Mouse (Mus musculus) forebrain, embryonic 15.5 days (tissue): ENCODE results near the gene Fgfr2. TPM values are rescaled to one million over a fixed set of nuclear protein-coding genes. Genes with fewer than 3 reads are reported as not detected.

Experiments
- ATAC-seq: fragments of 200-750 bp; cut with Nextera tagmentation; replicated peaks from 2 replicates; pipeline ENCODE4 v1.8.0; 2017; ENCODE audit warnings: mild to moderate bottlenecking, moderate TSS enrichment, moderate library complexity
- H3K27ac ChIP-seq: fragments of 300-500 bp; sonication (generic); replicated peaks from 2 replicates; pipeline ENCODE4 v1.5.1; 2015; ENCODE audit warnings: mild to moderate bottlenecking, inconsistent platforms
- H3K27me3 ChIP-seq: fragments of 300-500 bp; sonication (generic); 2 replicates; pipeline ENCODE4 v1.6.1; 2015; ENCODE audit warnings: inconsistent platforms
- H3K36me3 ChIP-seq: fragments of 300-500 bp; sonication (generic); 2 replicates; pipeline ENCODE4 v1.6.1; 2015; ENCODE audit warnings: mild to moderate bottlenecking, inconsistent platforms
- H3K4me1 ChIP-seq: fragments of 300-500 bp; sonication (generic); 2 replicates; pipeline ENCODE4 v1.6.1; 2015; ENCODE audit warnings: inconsistent platforms
- H3K4me2 ChIP-seq: fragments of 300-500 bp; sonication (generic); replicated peaks from 2 replicates; pipeline ENCODE4 v1.6.1; 2015; ENCODE audit warnings: mild to moderate bottlenecking, inconsistent platforms
- H3K4me3 ChIP-seq: fragments of 300-500 bp; sonication (generic); 2 replicates; pipeline ENCODE4 v1.5.1; 2015; ENCODE audit warnings: mild to moderate bottlenecking, inconsistent platforms
- H3K9ac ChIP-seq: fragments of 300-500 bp; sonication (generic); replicated peaks from 2 replicates; pipeline ENCODE4 v1.6.1; 2015; ENCODE audit warnings: mild to moderate bottlenecking, inconsistent platforms
- H3K9me3 ChIP-seq: fragments of 300-500 bp; sonication (generic); 2 replicates; pipeline ENCODE4 v1.6.1; 2016; ENCODE audit warnings: inconsistent platforms
- WGBS: fragments of 180-500 bp; shearing (Covaris S2); methylation state at CpG from one replicate; pipeline ENCODE4 v1.1.7; 2015; ENCODE audit warnings: mixed read lengths; 5-methylcytosine and 5-hydroxymethylcytosine counted together
- polyA plus RNA-seq: library from polyadenylated mRNA; unstranded; fragments of >200 nt; fragmentation: Nextera tagmentation; extraction: Ambion mirVana; gene quantifications from 2 replicates; pipeline ENCODE4 v1.2.1, GENCODE M21; 2015

The Fgfr2 gene
- polyA plus RNA-seq, 1 experiment from 2014 or later, result 48.1 TPM

DNA sequence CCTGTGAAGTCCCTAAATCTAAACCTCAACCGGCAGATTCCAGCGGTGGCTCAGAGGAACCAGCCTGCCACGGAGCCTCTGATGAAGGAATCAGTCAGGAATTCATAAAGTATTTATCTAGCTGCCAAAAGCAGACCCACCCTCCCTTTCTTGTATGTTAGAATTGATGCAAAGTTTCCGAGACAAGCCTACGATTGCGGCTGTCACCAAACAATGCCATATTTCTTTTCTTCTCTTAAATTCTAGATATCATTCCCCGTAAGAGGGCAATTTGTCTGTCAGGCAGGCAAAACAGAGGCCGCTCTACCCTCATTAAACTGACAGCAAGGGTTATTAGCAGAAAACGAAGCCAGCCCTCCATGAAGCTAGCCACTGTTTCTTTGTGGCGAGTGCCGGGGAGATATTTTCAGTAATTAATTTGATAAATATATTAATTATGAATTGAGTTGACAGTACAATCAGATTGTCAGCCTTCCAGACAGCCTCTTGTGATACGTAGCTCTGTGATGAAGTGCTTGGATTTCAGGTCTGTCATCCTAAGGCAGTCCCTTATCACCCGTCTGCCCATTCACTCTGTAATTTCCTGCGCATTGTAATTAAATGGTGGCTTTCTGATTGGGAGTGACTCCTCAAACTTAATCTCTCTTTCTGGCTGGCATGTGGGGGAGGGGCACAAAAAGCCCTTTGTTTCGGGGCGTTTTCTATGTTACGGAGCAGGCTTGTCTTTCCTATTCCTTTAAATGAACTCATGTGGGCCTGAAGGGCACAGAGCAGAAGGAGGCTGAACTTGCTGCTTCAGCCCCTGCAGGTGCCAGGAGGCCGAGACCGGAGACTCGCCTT is 1276.9 kb downstream of the Fgfr2 start:
- Histone ChIP-seq H3K27ac (no peak overlapping the region), H3K4me3 (no peak overlapping the region), H3K27me3 (peaks cover 17% of the 10 kb centered on the region), H3K9ac (no peak overlapping the region), H3K4me1 (peaks cover 13% of the 10 kb centered on the region), H3K4me2 (no peak overlapping the region), H3K9me3 (no peaks in the 10 kb centered on the region), H3K36me3 (no peaks in the 10 kb centered on the region)
- ATAC-seq, result peak; percentile 57; the same call in 1 of the 2 replicates
- WGBS, result 30% methylated on average over 20 of the region's 20 CpGs

DNA sequence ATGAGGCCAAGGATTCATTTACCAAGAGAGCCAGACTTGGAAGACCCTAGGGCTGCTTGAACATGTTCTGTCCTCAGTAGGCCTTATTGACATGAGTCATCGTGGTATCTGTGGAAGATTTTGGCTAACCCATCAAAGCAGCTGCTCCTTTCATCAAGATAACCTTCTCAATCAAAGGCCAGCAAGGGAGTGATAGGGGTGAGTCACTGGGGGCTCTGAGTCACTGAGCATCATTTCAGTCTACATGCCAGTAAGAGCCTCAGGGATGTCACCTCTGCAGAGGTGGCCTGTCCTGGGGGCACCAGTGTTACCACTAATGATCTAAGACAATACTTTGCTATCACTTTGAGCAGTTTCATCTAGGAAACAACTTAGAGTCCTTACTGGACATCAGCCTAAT is 1292.9 kb downstream of the Fgfr2 start:
- Histone ChIP-seq H3K4me1 (no peaks in the 10 kb centered on the region), H3K36me3 (no peaks in the 10 kb centered on the region), H3K27ac (no peak overlapping the region), H3K9me3 (no peaks in the 10 kb centered on the region), H3K4me2 (no peak overlapping the region), H3K9ac (no peak overlapping the region), H3K4me3 (no peak overlapping the region), H3K27me3 (no peaks in the 10 kb centered on the region; the same call in 1 of the 2 replicates)
- ATAC-seq, result no peak
- WGBS, result 87% methylated on average over 1 of the region's 1 CpGs

DNA sequence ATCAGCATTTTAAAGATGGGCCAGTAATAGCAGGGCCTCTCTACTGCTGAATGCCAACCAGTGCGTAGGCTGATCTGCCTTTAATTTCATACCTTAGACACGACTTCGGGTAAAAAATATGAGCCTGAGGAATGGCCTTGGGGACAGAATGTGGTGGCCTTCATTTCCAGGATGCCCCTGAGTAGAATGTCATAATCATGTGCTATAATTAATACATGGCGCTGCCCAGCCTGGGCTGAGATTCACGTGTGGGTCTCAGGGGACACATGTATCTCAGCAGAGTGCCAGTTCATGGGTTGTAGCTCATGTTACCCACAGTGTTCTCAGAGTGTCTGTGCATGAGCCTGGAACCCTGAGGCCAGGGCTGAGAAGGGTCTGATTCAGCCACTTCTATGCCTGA is 1296.3 kb downstream of the Fgfr2 start:
- Histone ChIP-seq H3K4me3 (no peak overlapping the region), H3K27ac (no peak overlapping the region), H3K36me3 (no peaks in the 10 kb centered on the region), H3K4me1 (no peaks in the 10 kb centered on the region), H3K9me3 (no peaks in the 10 kb centered on the region), H3K4me2 (no peak overlapping the region), H3K9ac (no peak overlapping the region), H3K27me3 (no peaks in the 10 kb centered on the region; the same call in 1 of the 2 replicates)
- whole genome bisulfite sequencing, result 89% methylated on average over 5 of the region's 5 CpGs
- no peak for ATAC-seq

DNA sequence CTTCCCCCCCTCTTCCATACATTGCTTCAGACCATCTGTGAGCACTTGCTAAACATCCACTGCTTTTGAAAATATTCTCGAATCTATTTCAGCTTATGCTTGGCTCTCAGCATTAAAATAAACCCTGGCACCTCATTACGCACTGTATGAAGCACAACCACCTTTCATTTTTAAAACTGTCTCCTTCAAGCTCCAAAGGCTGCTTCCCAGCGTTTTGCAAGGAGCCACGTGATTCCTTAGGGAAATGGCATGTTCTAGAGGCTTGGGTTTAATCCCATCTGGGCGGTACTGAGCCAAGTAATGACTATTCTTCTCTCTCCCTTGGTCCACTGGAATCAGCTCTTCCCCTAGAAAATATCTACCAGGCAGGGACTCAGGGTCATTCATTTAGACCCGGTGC is 1305.2 kb downstream of the Fgfr2 start:
- ATAC-seq, result no peak
- no peak overlapping the region for H3K4me3 ChIP-seq
- no peaks in the 10 kb centered on the region for H3K36me3 ChIP-seq
- no peak overlapping the region for H3K4me2 ChIP-seq
- no peak overlapping the region for H3K27ac ChIP-seq
- no peaks in the 10 kb centered on the region for H3K9me3 ChIP-seq
- WGBS, result 69% methylated on average over 6 of the region's 6 CpGs
- 0 out of 2 replicates have a peak, but pooled peaks cover 4% of the 10 kb centered on the region for H3K4me1 ChIP-seq
- no peak overlapping the region for H3K9ac ChIP-seq
- H3K27me3 ChIP-seq, result peaks cover 19% of the 10 kb centered on the region; the same call in 1 of the 2 replicates

DNA sequence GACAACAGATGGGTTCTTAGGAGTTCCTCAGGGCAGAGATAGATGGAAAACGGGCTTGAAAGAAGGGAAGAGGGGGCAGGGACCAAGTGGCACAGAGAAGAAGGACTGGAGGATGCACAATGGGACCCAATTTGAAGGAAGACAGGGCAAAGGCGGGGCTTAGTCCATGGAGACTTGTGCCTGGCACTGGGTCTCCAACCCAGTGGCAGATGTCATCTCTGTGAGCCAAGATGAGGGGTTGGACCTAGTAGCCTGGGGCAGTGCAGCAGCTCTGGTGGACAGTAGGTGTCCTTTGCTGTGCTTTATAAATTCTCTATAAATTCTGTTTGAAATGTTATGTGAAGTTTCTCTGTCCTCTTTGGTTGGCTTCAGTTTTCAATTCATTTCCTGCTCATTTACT is 1306.5 kb downstream of the Fgfr2 start:
- H3K9me3 ChIP-seq, result no peaks in the 10 kb centered on the region
- no peak overlapping the region for H3K27ac ChIP-seq
- 69% methylated on average over 2 of the region's 2 CpGs for WGBS
- H3K4me2 ChIP-seq, result no peak overlapping the region
- no peak overlapping the region for H3K4me3 ChIP-seq
- H3K36me3 ChIP-seq, result no peaks in the 10 kb centered on the region
- no peak overlapping the region for H3K9ac ChIP-seq
- no peak for ATAC-seq
- H3K27me3 ChIP-seq, result peaks cover 19% of the 10 kb centered on the region; the same call in 1 of the 2 replicates
- 0 out of 2 replicates have a peak, but pooled peaks cover 4% of the 10 kb centered on the region for H3K4me1 ChIP-seq

DNA sequence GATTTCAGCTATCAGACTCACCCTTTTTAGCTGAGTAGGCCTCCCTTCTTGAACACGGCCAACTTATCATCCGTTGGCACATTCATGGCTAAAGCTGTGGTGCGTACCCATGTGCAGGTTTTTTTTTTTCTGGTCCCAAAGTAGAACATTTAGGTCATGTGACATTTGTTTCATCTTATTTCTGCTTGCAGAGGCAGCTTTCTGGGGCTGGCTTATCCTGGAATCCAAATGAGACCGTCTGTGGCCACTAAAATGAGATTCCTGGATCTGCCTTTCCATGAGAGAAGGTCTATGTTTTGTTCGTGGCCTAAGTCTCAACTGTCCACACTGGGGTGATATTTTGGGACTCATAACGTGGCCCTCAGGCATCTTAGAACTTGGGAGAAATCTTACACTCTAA is 1311.0 kb downstream of the Fgfr2 start:
- no peak overlapping the region for H3K4me3 ChIP-seq
- H3K9ac ChIP-seq, result no peak overlapping the region
- 90% methylated on average over 6 of the region's 6 CpGs for WGBS
- peaks cover 47% of the 10 kb centered on the region for H3K27me3 ChIP-seq
- no peaks in the 10 kb centered on the region for H3K36me3 ChIP-seq
- no peak overlapping the region for H3K27ac ChIP-seq
- H3K9me3 ChIP-seq, result no peaks in the 10 kb centered on the region
- ATAC-seq, result no peak
- H3K4me2 ChIP-seq, result no peak overlapping the region
- H3K4me1 ChIP-seq, result no peaks in the 10 kb centered on the region

DNA sequence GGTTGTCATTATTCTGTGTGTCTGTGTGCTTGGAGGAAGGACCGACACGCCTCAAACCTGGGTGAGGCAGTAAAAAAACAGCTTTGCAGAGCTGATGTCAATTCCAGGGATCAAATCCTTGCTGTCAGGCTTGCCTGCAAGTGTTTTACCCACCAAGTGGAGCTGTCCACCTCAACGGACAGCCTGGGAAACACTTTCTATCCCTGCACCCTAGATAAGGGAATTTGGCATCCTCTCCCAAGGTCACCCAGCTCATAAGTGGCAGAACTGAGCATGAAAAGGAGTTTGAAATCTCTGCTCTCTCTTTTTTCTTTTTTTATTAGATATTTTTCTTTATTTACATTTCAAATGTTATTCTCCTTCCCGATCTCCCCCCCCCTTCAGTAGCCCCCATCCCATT is 1312.2 kb downstream of the Fgfr2 start:
- H3K36me3 ChIP-seq, result no peaks in the 10 kb centered on the region
- WGBS, result 78% methylated on average over 4 of the region's 4 CpGs
- no peaks in the 10 kb centered on the region for H3K9me3 ChIP-seq
- no peak overlapping the region for H3K9ac ChIP-seq
- peaks cover 51% of the 10 kb centered on the region for H3K27me3 ChIP-seq
- no peak for ATAC-seq
- H3K27ac ChIP-seq, result no peak overlapping the region
- no peak overlapping the region for H3K4me3 ChIP-seq
- no peak overlapping the region for H3K4me2 ChIP-seq
- H3K4me1 ChIP-seq, result no peaks in the 10 kb centered on the region

DNA sequence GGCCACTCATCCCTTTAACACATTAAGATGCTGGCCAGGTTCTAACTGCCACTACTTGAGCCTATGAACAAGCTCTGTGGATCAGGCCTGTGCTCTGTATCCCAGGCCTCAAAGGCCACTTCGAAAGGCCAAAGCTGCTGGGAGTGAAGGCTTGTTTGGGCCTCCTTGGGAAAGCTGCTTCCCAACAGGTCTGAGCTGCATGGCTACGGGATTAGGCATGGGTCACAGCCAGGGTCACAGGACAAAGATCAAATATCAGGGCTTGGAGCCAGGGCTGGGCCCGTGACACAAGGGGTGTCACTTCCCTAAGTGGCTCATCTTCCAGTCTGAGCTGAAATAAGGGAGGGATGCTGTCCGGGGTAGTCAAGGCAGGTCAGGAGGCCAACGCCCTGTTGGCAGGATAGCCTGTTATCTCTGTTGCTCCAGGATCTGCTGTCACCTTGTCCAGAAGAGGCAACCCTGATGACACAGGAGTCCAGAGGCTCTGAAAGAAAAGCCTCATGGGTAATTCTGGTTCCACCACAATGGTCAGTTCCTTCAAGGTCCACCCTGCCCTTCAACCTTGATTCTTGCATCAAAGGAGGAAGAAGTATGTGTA is 1313.5 kb downstream of the Fgfr2 start:
- no peak overlapping the region for H3K4me3 ChIP-seq
- peaks cover 59% of the 10 kb centered on the region for H3K27me3 ChIP-seq
- no peak overlapping the region for H3K27ac ChIP-seq
- H3K4me1 ChIP-seq, result no peaks in the 10 kb centered on the region
- H3K4me2 ChIP-seq, result no peak overlapping the region
- no peak for ATAC-seq
- no peaks in the 10 kb centered on the region for H3K9me3 ChIP-seq
- 35% methylated on average over 5 of the region's 5 CpGs for WGBS
- H3K36me3 ChIP-seq, result no peaks in the 10 kb centered on the region
- H3K9ac ChIP-seq, result no peak overlapping the region

DNA sequence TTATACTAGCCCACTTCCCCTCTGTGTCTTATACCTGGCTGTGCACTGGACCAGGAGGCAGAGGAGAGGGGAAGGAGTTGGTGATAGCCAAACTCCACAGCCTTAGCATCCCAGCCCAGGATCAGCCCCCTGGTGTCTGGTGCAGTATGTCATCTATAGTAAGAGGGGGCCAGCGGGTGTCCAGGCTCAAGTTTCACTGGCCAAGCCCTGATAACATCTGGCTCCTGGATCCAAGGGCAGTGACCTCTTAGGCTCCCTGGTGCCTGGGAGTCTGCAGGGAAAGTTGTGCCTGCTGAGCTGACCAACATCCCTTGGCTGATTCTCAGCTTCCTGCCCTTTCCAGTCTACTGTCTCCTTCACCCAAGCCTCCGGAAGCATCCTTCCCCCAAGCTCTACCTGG is 1315.9 kb downstream of the Fgfr2 start:
- H3K27ac ChIP-seq, result no peak overlapping the region
- no peak for ATAC-seq
- no peak overlapping the region for H3K9ac ChIP-seq
- no peaks in the 10 kb centered on the region for H3K36me3 ChIP-seq
- no peak overlapping the region for H3K4me2 ChIP-seq
- peaks cover 76% of the 10 kb centered on the region for H3K27me3 ChIP-seq
- H3K4me1 ChIP-seq, result no peaks in the 10 kb centered on the region
- H3K4me3 ChIP-seq, result no peak overlapping the region
- H3K9me3 ChIP-seq, result no peaks in the 10 kb centered on the region
- WGBS, result 40% methylated on average over 2 of the region's 2 CpGs

DNA sequence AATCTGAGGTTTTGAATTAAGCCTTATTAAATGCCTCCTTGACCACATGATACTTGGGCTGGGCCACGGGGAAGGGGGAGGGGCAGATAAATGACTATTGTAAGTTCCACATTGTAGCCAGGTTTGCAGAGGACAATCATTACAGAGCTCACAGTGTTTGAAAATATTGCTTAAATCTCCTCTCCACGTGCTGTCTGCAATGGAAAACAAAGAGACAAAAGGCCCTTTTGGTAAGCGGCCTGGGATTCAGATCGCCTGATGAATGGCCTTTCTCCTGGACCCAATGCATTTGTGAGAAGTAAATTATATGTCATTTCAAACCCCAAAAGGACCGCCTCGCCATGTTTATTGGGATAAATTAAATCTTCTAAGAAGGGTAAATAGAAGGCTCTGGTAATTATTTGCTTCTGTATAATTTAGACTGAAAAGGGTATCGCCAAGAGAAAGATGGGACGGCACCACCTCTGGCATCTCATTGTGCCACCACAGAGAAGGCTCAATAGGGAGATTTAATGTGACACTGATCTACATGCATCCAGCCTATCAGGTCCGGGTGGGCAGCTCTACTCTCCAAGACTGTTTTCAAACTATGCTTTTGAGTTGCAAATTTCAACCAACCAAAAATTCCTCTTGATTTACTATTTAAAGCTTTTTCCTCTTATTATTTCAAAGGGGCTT is 1317.5 kb downstream of the Fgfr2 start:
- no peak overlapping the region for H3K4me3 ChIP-seq
- no peak overlapping the region for H3K4me2 ChIP-seq
- no peak overlapping the region for H3K27ac ChIP-seq
- 7% methylated on average over 9 of the region's 9 CpGs for WGBS
- no peaks in the 10 kb centered on the region for H3K9me3 ChIP-seq
- H3K36me3 ChIP-seq, result no peaks in the 10 kb centered on the region
- peaks cover 89% of the 10 kb centered on the region for H3K27me3 ChIP-seq
- H3K4me1 ChIP-seq, result no peaks in the 10 kb centered on the region
- no peak overlapping the region for H3K9ac ChIP-seq
- no peak for ATAC-seq

DNA sequence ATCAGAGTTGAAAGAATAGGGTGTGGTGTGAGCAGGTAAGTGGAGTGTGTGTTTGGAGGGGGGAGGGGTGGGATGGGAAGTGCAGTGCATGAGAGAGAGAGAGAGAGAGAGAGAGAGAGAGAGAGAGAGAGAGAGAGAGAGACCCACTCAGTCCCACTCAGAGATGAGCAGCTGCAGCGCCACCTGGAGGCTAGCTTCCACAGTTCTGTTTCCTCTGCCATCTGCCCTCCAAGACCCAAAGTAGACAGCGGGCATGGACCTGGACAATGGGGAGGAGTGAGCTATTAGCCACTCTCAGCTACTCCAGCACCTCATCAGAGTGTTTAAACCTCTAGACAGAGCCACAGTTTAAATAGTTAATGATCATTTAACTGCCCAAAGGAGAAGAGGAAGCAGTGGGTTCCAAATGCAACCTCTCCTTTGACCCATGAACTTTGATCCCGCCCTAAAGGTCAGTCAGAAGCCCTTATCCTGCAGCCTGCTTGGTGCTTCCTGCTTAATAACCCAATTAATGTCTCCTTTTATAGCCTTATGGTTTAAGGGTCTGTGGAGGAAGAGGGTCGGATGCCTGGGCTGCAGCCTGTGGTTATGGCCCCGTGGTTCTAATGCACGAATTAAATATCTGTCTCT is 1322.6 kb downstream of the Fgfr2 start:
- peaks cover 68% of the 10 kb centered on the region for H3K27me3 ChIP-seq
- no peak overlapping the region for H3K4me2 ChIP-seq
- no peak overlapping the region for H3K9ac ChIP-seq
- ATAC-seq, result no peak
- H3K36me3 ChIP-seq, result no peaks in the 10 kb centered on the region
- WGBS, result 68% methylated on average over 6 of the region's 6 CpGs
- H3K4me1 ChIP-seq, result no peaks in the 10 kb centered on the region
- H3K4me3 ChIP-seq, result no peak overlapping the region
- H3K9me3 ChIP-seq, result no peaks in the 10 kb centered on the region
- H3K27ac ChIP-seq, result no peak overlapping the region

DNA sequence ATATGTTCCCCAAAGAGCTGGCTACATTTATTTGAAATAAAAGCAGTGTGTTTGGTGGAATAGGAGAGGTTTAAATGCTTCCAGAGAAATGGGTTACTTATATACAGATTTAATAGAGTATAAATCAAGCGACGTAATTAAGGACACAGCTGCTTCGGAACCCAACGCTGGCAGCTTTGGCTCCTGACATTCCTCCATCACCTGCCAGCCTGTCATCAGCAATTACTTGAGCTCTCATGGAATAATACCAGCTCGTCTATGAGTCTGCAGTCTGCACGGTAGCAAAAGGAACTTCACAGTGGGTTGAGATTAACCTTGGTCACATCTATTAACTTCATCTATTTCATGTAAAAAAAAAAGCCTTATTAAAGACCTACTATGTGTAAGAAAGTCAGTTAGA is 1326.0 kb downstream of the Fgfr2 start:
- no peak for ATAC-seq
- Histone ChIP-seq H3K4me1 (no peaks in the 10 kb centered on the region; the same call in 1 of the 2 replicates), H3K4me2 (no peak overlapping the region), H3K27ac (no peak overlapping the region), H3K36me3 (no peaks in the 10 kb centered on the region), H3K9me3 (no peaks in the 10 kb centered on the region), H3K4me3 (no peak overlapping the region), H3K27me3 (peaks cover 37% of the 10 kb centered on the region), H3K9ac (no peak overlapping the region)
- WGBS, result 42% methylated on average over 6 of the region's 6 CpGs
